8 mouse cellular contexts compared by ENCODE assay signal in the genomic region with DNA sequence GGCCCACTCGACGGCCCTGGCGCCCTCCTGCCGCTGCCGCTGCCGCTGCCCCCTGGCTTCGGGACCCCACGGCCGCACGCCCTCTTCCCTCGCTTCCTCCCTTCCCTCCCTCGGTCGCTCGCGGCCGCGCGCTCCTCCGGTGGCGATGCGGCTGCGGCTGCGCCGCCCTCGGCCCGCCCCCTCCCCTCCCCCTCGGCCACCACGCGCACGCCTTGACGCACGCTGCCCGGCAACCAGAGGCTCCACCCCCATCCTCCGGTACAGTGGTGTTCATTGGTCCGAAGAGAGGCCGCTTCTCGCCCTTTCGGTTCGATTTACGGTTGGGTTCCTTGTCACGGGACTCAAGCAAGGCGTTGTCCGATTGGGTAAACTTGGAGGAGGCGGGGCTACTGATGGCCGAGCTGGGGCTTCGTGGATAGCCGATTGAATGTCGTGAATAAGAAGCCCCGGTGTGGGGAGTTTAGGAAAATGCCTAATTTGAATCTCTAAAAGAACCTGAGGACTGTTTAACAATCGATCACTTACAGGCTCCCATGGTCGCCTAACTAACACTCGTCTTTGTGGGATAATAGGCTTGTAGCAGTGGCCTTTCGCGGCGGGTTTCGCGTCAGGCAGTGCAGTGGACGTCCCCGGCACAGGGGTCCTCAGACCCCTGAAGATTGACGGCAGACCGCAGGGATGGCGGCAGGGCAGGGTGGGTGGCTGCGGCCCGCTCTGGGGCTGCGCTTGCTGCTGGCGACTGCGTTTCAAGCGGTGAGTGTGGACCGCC. TPM values are rescaled to one million over a fixed set of nuclear protein-coding genes. Genes with fewer than 3 reads are reported as not detected.
A peak's percentile ranks its signal among the peaks of the same experiment; 100 is the strongest.
DNase-seq lines count a peak whose midpoint lies in the region; ATAC-seq and TF ChIP-seq lines count a peak whose summit lies in the region.

Gene Hs2st1, minus strand, starts transcription at position 135 of the 769 bp plus-strand sequence.
Gene Selenof, plus strand, starts transcription at position 258 of the 769 bp plus-strand sequence.

- TF ChIP-seq CTCF in bone marrow macrophage, adult 2 months (IDR thresholded peaks at IDR 0.05; ENCODE audit: low read depth, low read length): no peak
- TF ChIP-seq CTCF in embryonic fibroblast, embryonic 13.5 days (IDR thresholded peaks at IDR 0.05; ENCODE audit: borderline replicate concordance, insufficient read depth, low read length): no peak

- H3K36me3 ChIP-seq in kidney, embryonic 14.5 days (ENCODE audit: control insufficient read depth, insufficient read depth, low read length): peaks cover 23% of the 10 kb centered on the region; the same call in 1 of the 2 replicates
- peaks cover 18% of the 10 kb centered on the region; the same call in 1 of the 2 replicates for H3K36me3 ChIP-seq in limb, embryonic 15.5 days

- H3K9ac ChIP-seq in kidney, embryonic 14.5 days (ENCODE audit: low read depth, low read length): peak within 1 kb of the TSS; percentile 91
- H3K9ac ChIP-seq in limb, embryonic 15.5 days: peak within 1 kb of the TSS; percentile 88

- H3K27me3 ChIP-seq in kidney, embryonic 14.5 days (ENCODE audit: control insufficient read depth, insufficient read depth, low read length): no peaks in the 10 kb centered on the region
- no peaks in the 10 kb centered on the region for H3K27me3 ChIP-seq in limb, embryonic 15.5 days

- peak within 1 kb of the TSS; percentile 93 for H3K4me2 ChIP-seq in kidney, embryonic 14.5 days (replicated peaks; ENCODE audit: low read depth, low read length)
- peak within 1 kb of the TSS; percentile 93 for H3K4me2 ChIP-seq in limb, embryonic 15.5 days

- DNase-seq in A20 (ENCODE audit: low read depth, low spot score): peak; percentile 99
- peak; percentile 99 to 100 for DNase-seq in heart, adult 9 months (ENCODE audit: low spot score in 2 of 2)
- peak; percentile 96 to 98 for DNase-seq in monocyte, adult 2 months (ENCODE audit: low read depth in 1 of 2, low spot score in 2 of 2)
- DNase-seq in spleen, postnatal 36 days (ENCODE audit: low spot score in 2 of 2): peak; percentile 99 to 100

- peak; percentile 98 for ATAC-seq in kidney, embryonic 14.5 days (ENCODE audit: low FRiP score, low TSS enrichment)
- ATAC-seq in limb, embryonic 15.5 days (ENCODE audit: insufficient number of reproducible peaks, low FRiP score, low TSS enrichment, low read depth): peak; percentile 98

- peak within 1 kb of the TSS; percentile 94 for H3K27ac ChIP-seq in bone marrow macrophage, adult 2 months (ENCODE audit: insufficient read depth, low read depth, low read length)
- H3K27ac ChIP-seq in embryonic fibroblast, embryonic 13.5 days (ENCODE audit: insufficient read depth, low read length): peak within 1 kb of the TSS; percentile 96
- H3K27ac ChIP-seq in kidney, embryonic 14.5 days (ENCODE audit: low read depth, low read length): peak within 1 kb of the TSS; percentile 79
- peak within 1 kb of the TSS; percentile 95 for H3K27ac ChIP-seq in limb, embryonic 15.5 days

- H3K4me3 ChIP-seq in bone marrow macrophage, adult 2 months (ENCODE audit: insufficient read depth, low read length): peak within 1 kb of the TSS; percentile 98
- peak within 1 kb of the TSS; percentile 100 for H3K4me3 ChIP-seq in embryonic fibroblast, embryonic 13.5 days (ENCODE audit: insufficient read depth, low read length)
- H3K4me3 ChIP-seq in kidney, embryonic 14.5 days (ENCODE audit: low read length): peak within 1 kb of the TSS; percentile 79
- peak within 1 kb of the TSS; percentile 96 for H3K4me3 ChIP-seq in limb, embryonic 15.5 days

- H3K4me1 ChIP-seq in bone marrow macrophage, adult 2 months (ENCODE audit: control insufficient read depth, insufficient read depth, low read length): peaks cover 22% of the 10 kb centered on the region
- H3K4me1 ChIP-seq in embryonic fibroblast, embryonic 13.5 days (ENCODE audit: control insufficient read depth, insufficient read depth, low read length): peaks cover 2% of the 10 kb centered on the region
- H3K4me1 ChIP-seq in kidney, embryonic 14.5 days (ENCODE audit: control insufficient read depth, insufficient read depth, low read length): peaks cover 19% of the 10 kb centered on the region
- H3K4me1 ChIP-seq in limb, embryonic 15.5 days: peaks cover 29% of the 10 kb centered on the region

- TF ChIP-seq POLR2A in bone marrow macrophage, adult 2 months (IDR thresholded peaks at IDR 0.05; ENCODE audit: borderline replicate concordance, low read depth, low read length): peak; percentile 80; the same call in 1 of the 2 replicates
- TF ChIP-seq POLR2A in embryonic fibroblast, embryonic 13.5 days (IDR thresholded peaks at IDR 0.05; ENCODE audit: low read depth, low read length): peak; percentile 96

- no peaks in the 10 kb centered on the region for H3K9me3 ChIP-seq in kidney, embryonic 14.5 days (ENCODE audit: control insufficient read depth, low read length)
- H3K9me3 ChIP-seq in limb, embryonic 15.5 days: no peaks in the 10 kb centered on the region

- WGBS in kidney, embryonic 14.5 days: under 1% methylated on average over 51 of the region's 69 CpGs
- under 1% methylated on average over 54 of the region's 69 CpGs for WGBS in limb, embryonic 15.5 days

RNA-seq across cellular contexts. Expression of gene Hs2st1, which starts in this region (rescaled TPM):
- 27.7 and 31.0 TPM in 2 replicates for polyA plus RNA-seq in bone marrow macrophage, adult 2 months (2012; ENCODE audit: insufficient read depth, insufficient read length, missing spikeins)
- 75.7 and 83.7 TPM in 2 replicates for polyA plus RNA-seq in embryonic fibroblast, embryonic 13.5 days (2011; ENCODE audit: insufficient read length, low read depth, missing spikeins)
- 13.7 and 16.9 TPM in 2 replicates for polyA plus RNA-seq in kidney, embryonic 14.5 days (2014; fragmentation: Nextera tagmentation; extraction: Ambion mirVana)
- polyA plus RNA-seq in limb, embryonic 15.5 days (2015; fragmentation: Nextera tagmentation; extraction: Ambion mirVana): 10.1 and 13.5 TPM in 2 replicates

RNA-seq across cellular contexts. Expression of gene Selenof, which starts in this region (rescaled TPM):
- polyA plus RNA-seq in bone marrow macrophage, adult 2 months (2012; ENCODE audit: insufficient read depth, insufficient read length, missing spikeins): 327 and 351 TPM in 2 replicates
- 653 and 674 TPM in 2 replicates for polyA plus RNA-seq in embryonic fibroblast, embryonic 13.5 days (2011; ENCODE audit: insufficient read length, low read depth, missing spikeins)
- 515 and 688 TPM in 2 replicates for polyA plus RNA-seq in kidney, embryonic 14.5 days (2014; fragmentation: Nextera tagmentation; extraction: Ambion mirVana)
- polyA plus RNA-seq in limb, embryonic 15.5 days (2015; fragmentation: Nextera tagmentation; extraction: Ambion mirVana): 689 and 692 TPM in 2 replicates

Comparison
In these comparisons a context has a peak if more than half of its experiments do, and no peak if none do; other contexts are left out.
1. Peak in every context shown above with its lines: DNase-seq, ATAC-seq, H3K4me3 ChIP-seq and H3K27ac ChIP-seq.